Mouse (Mus musculus) small intestine, adult 2 months (tissue): ENCODE measurements around the gene Pa2g4. TPM values are rescaled to one million over a fixed set of nuclear protein-coding genes. Genes with fewer than 3 reads are reported as not detected.

ENCODE experiments used
- H3K27ac ChIP-seq: fragments of 200-500 bp; 2 replicates; pipeline ENCODE4 v1.5.1; 2012; ENCODE audit warnings: low read depth, low read length, control low read depth, inconsistent platforms; ENCODE audit not compliant: insufficient read depth
- H3K27me3 ChIP-seq: fragments of 200-500 bp; 2 replicates; pipeline ENCODE4 v1.6.1; 2012; ENCODE audit warnings: mild to moderate bottlenecking, moderate library complexity, low read length, inconsistent platforms; ENCODE audit not compliant: control insufficient read depth, insufficient read depth
- H3K36me3 ChIP-seq: fragments of 200-500 bp; 2 replicates; pipeline ENCODE4 v1.6.1; 2012; ENCODE audit warnings: mild to moderate bottlenecking, low read length, control low read depth, inconsistent platforms; ENCODE audit not compliant: control insufficient read depth, insufficient read depth
- H3K4me1 ChIP-seq: fragments of 200-500 bp; 2 replicates; pipeline ENCODE4 v1.6.1; 2012; ENCODE audit warnings: low read length, inconsistent platforms, mixed read lengths; ENCODE audit not compliant: control insufficient read depth, insufficient read depth, insufficient read length
- H3K4me3 ChIP-seq: fragments of 200-500 bp; 2 replicates; pipeline ENCODE4 v1.5.1; 2012; ENCODE audit warnings: low read depth, mild to moderate bottlenecking, control low read depth, inconsistent platforms, low read length, moderate library complexity
- CTCF ChIP-seq: fragments of 200-500 bp; IDR thresholded peaks from 2 replicates; pipeline ENCODE4 v1.5.1; 2012; ENCODE audit warnings: low read depth, mild to moderate bottlenecking, control low read depth, inconsistent platforms, low read length, moderate library complexity, mixed read lengths; ENCODE audit not compliant: insufficient replicate concordance, insufficient read length; ENCODE audit errors: extremely low read depth
- POLR2A ChIP-seq: fragments of 200-500 bp; IDR thresholded peaks from 2 replicates; pipeline ENCODE4 v1.6.1; 2012; ENCODE audit warnings: low read depth, mild to moderate bottlenecking, control low read depth, inconsistent platforms, low read length, moderate library complexity
- WGBS: fragments of 180-500 bp; shearing (Covaris S2); methylation state at CpG from one replicate; pipeline ENCODE4 v1.1.7; 2018; 5-methylcytosine and 5-hydroxymethylcytosine counted together
- polyA plus RNA-seq: library from polyadenylated mRNA; depleted of rRNA; stranded (reverse); fragments of >200 nt; gene quantifications from 2 replicates; pipeline ENCODE4 v1.2.3, GENCODE M21; 2012

Gene Pa2g4
- polyA plus RNA-seq, 1 experiment = 6.9 TPM

DNA sequence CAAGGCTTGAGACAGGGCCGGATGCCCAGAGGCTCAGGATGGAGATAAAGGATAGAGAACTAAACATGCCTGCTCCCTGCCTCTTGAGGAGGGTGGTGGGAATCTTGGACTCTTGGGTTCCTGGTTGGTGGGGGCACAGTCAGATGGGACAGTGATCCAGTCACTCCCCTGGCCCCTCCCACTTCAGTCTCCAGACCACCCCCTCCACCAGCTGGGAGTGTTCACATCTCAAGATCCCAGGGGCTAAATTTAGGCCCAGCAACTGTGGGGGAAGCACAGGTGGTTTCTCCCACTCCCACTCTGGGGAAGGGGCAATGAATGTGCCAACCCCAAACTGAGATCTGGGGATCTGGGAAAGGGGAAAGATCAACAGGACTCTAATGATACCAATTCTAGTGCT is 22.3 kb upstream of the Pa2g4 start:
- WGBS = 4% methylated on average over 1 of the region's 1 CpGs
- Histone ChIP-seq H3K36me3 (peaks cover 20% of the 10 kb centered on the region), H3K4me1 (peaks cover 19% of the 10 kb centered on the region; the same call in 1 of the 2 replicates), H3K4me3 (peak overlapping the region; percentile 88), H3K27ac (peak overlapping the region; percentile 95), H3K27me3 (no peaks in the 10 kb centered on the region)
- no peak for TF ChIP-seq CTCF
- TF ChIP-seq POLR2A = no peak

- peaks cover 19% of the 10 kb centered on the region for H3K4me1 ChIP-seq
- peaks cover 25% of the 10 kb centered on the region for H3K36me3 ChIP-seq
- peak overlapping the region; percentile 88 for H3K4me3 ChIP-seq
- TF ChIP-seq CTCF (no peak), POLR2A (peak; percentile 69)
- peak overlapping the region; percentile 95 for H3K27ac ChIP-seq
- WGBS = 15% methylated on average over 8 of the region's 8 CpGs
- H3K27me3 ChIP-seq = no peaks in the 10 kb centered on the region
Measured at GRCm38 (mm10) chr10:128587697-128588096, 21.9 kb upstream of the Pa2g4 start.

DNA sequence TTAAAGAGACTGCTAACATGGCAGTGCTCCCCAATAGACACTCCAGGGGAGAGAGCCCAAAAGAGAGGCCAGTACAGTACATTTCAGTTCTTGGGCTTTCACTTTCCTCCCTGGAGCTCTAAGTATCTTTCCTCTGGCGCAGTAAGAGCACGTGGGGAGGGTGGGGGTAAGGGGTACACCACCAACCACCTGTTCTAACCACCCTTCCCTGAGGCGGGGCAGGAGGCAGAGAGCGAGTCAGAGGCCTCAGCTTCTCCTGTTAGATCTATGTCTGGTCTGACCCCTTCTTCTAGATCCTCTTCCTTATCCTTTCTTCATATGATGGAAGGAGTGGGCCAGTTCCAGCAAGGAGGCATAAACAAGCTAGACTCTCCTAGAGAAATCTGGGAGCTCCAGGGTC is 21.3 kb upstream of the Pa2g4 start:
- TF ChIP-seq CTCF = no peak
- TF ChIP-seq POLR2A = no peak
- WGBS = 13% methylated on average over 4 of the region's 4 CpGs
- peak overlapping the region; percentile 88 for H3K4me3 ChIP-seq

DNA sequence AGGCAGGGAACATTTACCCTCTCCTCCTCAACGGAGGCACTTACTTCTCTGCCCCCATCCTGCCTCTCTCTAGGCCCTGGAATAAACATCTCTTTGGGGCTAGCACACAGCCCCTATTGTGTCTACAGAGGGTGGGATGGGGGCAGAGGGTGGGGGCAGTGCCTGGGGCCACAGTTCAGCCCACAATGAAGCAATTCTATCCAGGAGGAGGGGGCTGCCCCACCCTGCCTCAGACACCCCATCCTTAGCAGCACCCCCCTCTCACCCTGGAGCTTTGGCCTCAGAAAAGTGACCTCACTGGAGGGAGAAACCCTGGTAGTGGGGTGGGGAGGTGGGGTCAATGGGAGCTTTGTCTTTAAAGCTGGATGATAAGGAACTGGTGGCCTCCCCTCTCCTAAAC is 20.8 kb upstream of the Pa2g4 start:
- no peak for TF ChIP-seq CTCF
- no peak for TF ChIP-seq POLR2A
- Histone ChIP-seq H3K27me3 (no peaks in the 10 kb centered on the region), H3K36me3 (peaks cover 33% of the 10 kb centered on the region), H3K4me1 (peaks cover 18% of the 10 kb centered on the region), H3K27ac (peak overlapping the region; percentile 95), H3K4me3 (peak overlapping the region; percentile 88)
- WGBS = 19% methylated on average over 1 of the region's 1 CpGs

More for the DNA sequence above, 21.3 kb upstream of the Pa2g4 start:
- H3K4me1 ChIP-seq = peaks cover 18% of the 10 kb centered on the region
- no peaks in the 10 kb centered on the region for H3K27me3 ChIP-seq
- H3K36me3 ChIP-seq = peaks cover 28% of the 10 kb centered on the region
- H3K27ac ChIP-seq = peak overlapping the region; percentile 95

- peak overlapping the region; percentile 75 for H3K27ac ChIP-seq
- TF ChIP-seq POLR2A (no peak), CTCF (no peak)
Measured at GRCm38 (mm10) chr10:128584386-128584785, 18.6 kb upstream of the Pa2g4 start.

GRCm38 (mm10) chr10:128583644-128584043 is 17.9 kb upstream of the Pa2g4 start:
- Histone ChIP-seq H3K27ac (peak overlapping the region; percentile 59), H3K4me1 (peaks cover 24% of the 10 kb centered on the region), H3K4me3 (peak overlapping the region; percentile 3; the same call in 1 of the 2 replicates), H3K36me3 (peaks cover 47% of the 10 kb centered on the region), H3K27me3 (no peaks in the 10 kb centered on the region)
- WGBS = 32% methylated on average over 7 of the region's 7 CpGs
- 0 out of 2 replicates have a peak, but pooled peaks have one; percentile 15 for TF ChIP-seq POLR2A
- no peak for TF ChIP-seq CTCF

More at GRCm38 (mm10) chr10:128584386-128584785, 18.6 kb upstream of the Pa2g4 start:
- no peaks in the 10 kb centered on the region for H3K27me3 ChIP-seq
- H3K4me3 ChIP-seq = peak overlapping the region; percentile 33
- H3K36me3 ChIP-seq = peaks cover 42% of the 10 kb centered on the region
- H3K4me1 ChIP-seq = peaks cover 21% of the 10 kb centered on the region
- 10% methylated on average over 4 of the region's 4 CpGs for WGBS

GRCm38 (mm10) chr10:128579731-128580130 is 13.9 kb upstream of the Pa2g4 start:
- TF ChIP-seq CTCF = no peak
- TF ChIP-seq POLR2A = no peak
- H3K27ac ChIP-seq = peak overlapping the region; percentile 78
- H3K4me1 ChIP-seq = peaks cover 15% of the 10 kb centered on the region
- H3K4me3 ChIP-seq = no peak overlapping the region
- 37% methylated on average over 4 of the region's 4 CpGs for WGBS
- H3K36me3 ChIP-seq = peaks cover 72% of the 10 kb centered on the region
- H3K27me3 ChIP-seq = no peaks in the 10 kb centered on the region
